Mouse (Mus musculus) midbrain, embryonic 11.5 days (tissue): ENCODE data around the gene Lrfn1. TPM values are rescaled to one million over a fixed set of nuclear protein-coding genes. Genes with fewer than 3 reads are reported as not detected.

Experiments
- ATAC-seq: fragments of 200-750 bp; cut with Nextera tagmentation; 2 replicates; pipeline ENCODE4 v1.8.0; 2017; ENCODE audit warnings: moderate TSS enrichment, moderate library complexity; ENCODE audit not compliant: low FRiP score
- DNase-seq: peaks from one replicate; pipeline ENCODE4 v3.0.0; 2015; ENCODE audit warnings: low spot score; ENCODE audit errors: missing footprints
- H3K27ac ChIP-seq: fragments of 300-500 bp; sonication (generic); 2 replicates; pipeline ENCODE4 v1.5.1; 2014; ENCODE audit warnings: low read depth, low read length
- H3K27me3 ChIP-seq: fragments of 300-500 bp; sonication (generic); 2 replicates; pipeline ENCODE4 v1.6.1; 2014; ENCODE audit warnings: mild to moderate bottlenecking, low read length, moderate library complexity, mixed read lengths; ENCODE audit not compliant: control insufficient read depth, insufficient read depth
- H3K36me3 ChIP-seq: fragments of 300-500 bp; sonication (generic); 2 replicates; pipeline ENCODE4 v1.6.1; 2014; ENCODE audit warnings: mild to moderate bottlenecking, low read length, moderate library complexity, mixed read lengths; ENCODE audit not compliant: control insufficient read depth, insufficient read depth
- H3K4me1 ChIP-seq: fragments of 300-500 bp; sonication (generic); 2 replicates; pipeline ENCODE4 v1.6.1; 2014; ENCODE audit warnings: low read length; ENCODE audit not compliant: control insufficient read depth, insufficient read depth
- H3K4me2 ChIP-seq: fragments of 300-500 bp; sonication (generic); 2 replicates; pipeline ENCODE4 v1.6.1; 2014; ENCODE audit warnings: mild to moderate bottlenecking, moderate library complexity
- H3K4me3 ChIP-seq: fragments of 300-500 bp; sonication (generic); 2 replicates; pipeline ENCODE4 v1.5.1; 2014; ENCODE audit warnings: low read depth, low read length
- H3K9ac ChIP-seq: fragments of 300-500 bp; sonication (generic); 2 replicates; pipeline ENCODE4 v1.6.1; 2014; ENCODE audit warnings: low read length
- H3K9me3 ChIP-seq: fragments of 300-500 bp; sonication (generic); 2 replicates; pipeline ENCODE4 v1.6.1; 2016; ENCODE audit warnings: low read length; ENCODE audit not compliant: control insufficient read depth
- WGBS: fragments of 180-500 bp; shearing (Covaris S2); extraction: QIAGEN DNeasy Blood & Tissue Kit; methylation state at CpG from one replicate; pipeline ENCODE4 v1.1.7; 2014; 5-methylcytosine and 5-hydroxymethylcytosine counted together
- polyA plus RNA-seq: library from polyadenylated mRNA; unstranded; fragments of >200 nt; fragmentation: Nextera tagmentation; extraction: Ambion mirVana; gene quantifications from 2 replicates; pipeline ENCODE4 v1.2.1, GENCODE M21; 2014

The Lrfn1 gene
- polyA plus RNA-seq, 1 experiment from 2014 or later: 5.0 TPM

GRCm38 (mm10) chr7:28432252-28432651 is 19.5 kb upstream of the Lrfn1 start:
- Histone ChIP-seq H3K36me3 (no peaks in the 10 kb centered on the region), H3K4me2 (no peak overlapping the region), H3K9ac (no peak overlapping the region), H3K9me3 (no peaks in the 10 kb centered on the region), H3K4me3 (no peak overlapping the region), H3K27ac (no peak overlapping the region), H3K27me3 (no peaks in the 10 kb centered on the region), H3K4me1 (peaks cover 14% of the 10 kb centered on the region)
- ATAC-seq: no peak
- WGBS: 94% methylated on average over 2 of the region's 2 CpGs
- no peak for DNase-seq

GRCm38 (mm10) chr7:28435660-28436259 is 16.0 kb upstream of the Lrfn1 start:
- DNase-seq: peak; percentile 92
- peaks cover 17% of the 10 kb centered on the region for H3K4me1 ChIP-seq

GRCm38 (mm10) chr7:28436271-28436904 is 15.4 kb upstream of the Lrfn1 start:
- no peaks in the 10 kb centered on the region for H3K27me3 ChIP-seq
- H3K27ac ChIP-seq: no peak overlapping the region
- peak overlapping the region; percentile 94 for H3K9ac ChIP-seq
- ATAC-seq (peak; percentile 99), DNase-seq (peak; percentile 100)
- H3K4me3 ChIP-seq: peak overlapping the region; percentile 92
- no peaks in the 10 kb centered on the region for H3K9me3 ChIP-seq
- peak overlapping the region; percentile 83 for H3K4me2 ChIP-seq
- peaks cover 17% of the 10 kb centered on the region for H3K4me1 ChIP-seq
- no peaks in the 10 kb centered on the region for H3K36me3 ChIP-seq
- WGBS: 0% methylated on average over 54 of the region's 64 CpGs

More at GRCm38 (mm10) chr7:28435660-28436259, 16.0 kb upstream of the Lrfn1 start:
- Histone ChIP-seq H3K9ac (peak overlapping the region; percentile 94), H3K36me3 (no peaks in the 10 kb centered on the region), H3K27me3 (no peaks in the 10 kb centered on the region), H3K9me3 (no peaks in the 10 kb centered on the region), H3K4me2 (peak overlapping the region; percentile 83), H3K4me3 (peak overlapping the region; percentile 92), H3K27ac (no peak overlapping the region)
- ATAC-seq: peak; percentile 66
- WGBS: 0% methylated on average over 22 of the region's 70 CpGs

DNA sequence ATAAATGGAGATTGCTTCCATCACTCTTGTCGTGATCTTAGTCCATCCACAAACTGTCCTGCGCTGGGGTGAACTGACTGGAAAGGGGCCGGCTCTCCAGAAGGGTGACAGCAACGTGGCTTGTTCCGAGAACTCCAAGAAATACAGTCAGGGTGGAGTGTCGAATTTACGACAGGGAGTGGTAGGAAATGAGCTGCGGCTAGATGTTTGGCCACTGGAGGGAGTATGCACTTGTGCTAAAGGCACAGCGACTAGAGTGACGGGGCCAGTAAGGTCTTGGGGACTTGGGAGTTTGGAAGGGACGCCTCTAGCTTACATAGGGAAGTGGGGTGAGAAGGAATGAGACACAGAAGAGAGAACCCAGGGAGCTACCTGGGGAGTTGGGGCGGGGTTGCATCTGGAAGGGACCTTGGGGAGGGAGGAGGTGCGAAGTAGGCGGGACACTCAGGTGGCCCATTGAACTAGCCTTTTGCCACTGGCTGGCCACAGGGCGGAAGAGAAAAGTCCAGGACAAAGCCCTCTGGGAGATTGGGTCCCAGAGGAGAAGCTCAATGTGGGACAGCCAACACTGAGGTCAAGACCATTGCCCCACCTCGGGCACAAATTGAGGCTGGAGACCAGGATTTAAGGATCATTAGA is 14.7 kb upstream of the Lrfn1 start, which contains the start of gene Gmfg:
Gene Gmfg, plus strand, starts transcription at position 516 of the 639 bp plus-strand sequence.
- 2% methylated on average over 16 of the region's 16 CpGs for WGBS
- Histone ChIP-seq H3K27ac (no peak within 1 kb of the TSS), H3K4me1 (peaks cover 17% of the 10 kb centered on the region), H3K36me3 (no peaks in the 10 kb centered on the region), H3K4me2 (peak within 1 kb of the TSS; percentile 47), H3K27me3 (no peaks in the 10 kb centered on the region), H3K9me3 (no peaks in the 10 kb centered on the region), H3K4me3 (peak within 1 kb of the TSS; percentile 92), H3K9ac (peak within 1 kb of the TSS; percentile 51)
- DNase-seq (peak; percentile 98), ATAC-seq (peak; percentile 17)

DNA sequence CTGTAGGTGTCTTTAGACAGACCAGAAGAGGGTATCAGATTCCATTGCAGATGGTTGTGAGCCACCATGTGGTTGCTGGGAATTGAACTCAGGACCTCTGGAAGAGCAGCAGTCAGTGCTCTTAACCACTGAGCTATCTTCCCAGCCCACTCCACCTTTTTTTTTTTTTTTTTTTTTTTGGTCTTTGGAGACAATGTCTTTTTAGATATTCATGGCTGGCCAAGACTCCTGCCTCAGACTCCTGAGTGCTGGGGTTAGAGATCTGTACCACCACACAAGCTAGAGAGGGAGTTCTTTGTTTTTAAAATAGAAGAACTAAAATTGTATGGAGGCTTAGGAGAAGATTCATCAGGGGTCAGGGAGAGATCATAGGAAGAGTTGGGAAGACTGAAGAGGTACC is 13.8 kb upstream of the Lrfn1 start:
- no peak for ATAC-seq
- Histone ChIP-seq H3K27ac (no peak overlapping the region), H3K36me3 (no peaks in the 10 kb centered on the region)

GRCm38 (mm10) chr7:28438771-28439170 is 13.0 kb upstream of the Lrfn1 start:
- H3K36me3 ChIP-seq: no peaks in the 10 kb centered on the region
- peaks cover 14% of the 10 kb centered on the region for H3K4me1 ChIP-seq
- WGBS: 80% methylated on average over 2 of the region's 2 CpGs
- ATAC-seq (no peak), DNase-seq (peak; percentile 51)
- no peak overlapping the region for H3K4me3 ChIP-seq
- H3K9me3 ChIP-seq: no peaks in the 10 kb centered on the region
- H3K27me3 ChIP-seq: no peaks in the 10 kb centered on the region
- H3K4me2 ChIP-seq: no peak overlapping the region
- H3K27ac ChIP-seq: no peak overlapping the region
- no peak overlapping the region for H3K9ac ChIP-seq

More for the DNA sequence above, 13.8 kb upstream of the Lrfn1 start:
- H3K9me3 ChIP-seq: no peaks in the 10 kb centered on the region
- no peak overlapping the region for H3K9ac ChIP-seq
- H3K4me1 ChIP-seq: peaks cover 17% of the 10 kb centered on the region
- no peaks in the 10 kb centered on the region for H3K27me3 ChIP-seq
- no peak overlapping the region for H3K4me2 ChIP-seq
- no peak overlapping the region for H3K4me3 ChIP-seq
- DNase-seq: peak; percentile 75

DNA sequence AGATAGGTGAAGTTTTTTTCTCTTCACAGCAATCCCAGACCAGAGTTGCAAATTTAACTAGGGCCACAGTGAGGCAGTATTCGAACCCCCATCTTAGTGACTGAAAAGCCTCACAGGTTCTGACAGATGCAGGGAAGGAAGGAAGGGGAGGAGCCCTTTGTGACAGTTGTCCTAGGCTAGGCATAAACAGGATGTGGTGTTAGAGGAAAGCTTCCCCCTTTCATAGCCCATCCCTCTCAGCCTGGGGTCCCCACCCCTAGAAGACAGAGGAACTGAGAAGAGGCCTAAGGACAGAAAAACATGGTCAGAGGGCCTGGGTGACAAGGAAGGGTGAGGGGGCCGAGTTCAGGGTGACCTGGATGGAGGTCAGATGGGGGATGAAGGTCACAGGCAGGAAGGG is 11.0 kb upstream of the Lrfn1 start:
- Histone ChIP-seq H3K4me3 (no peak overlapping the region), H3K36me3 (no peaks in the 10 kb centered on the region)
- WGBS: 56% methylated on average over 2 of the region's 2 CpGs

DNA sequence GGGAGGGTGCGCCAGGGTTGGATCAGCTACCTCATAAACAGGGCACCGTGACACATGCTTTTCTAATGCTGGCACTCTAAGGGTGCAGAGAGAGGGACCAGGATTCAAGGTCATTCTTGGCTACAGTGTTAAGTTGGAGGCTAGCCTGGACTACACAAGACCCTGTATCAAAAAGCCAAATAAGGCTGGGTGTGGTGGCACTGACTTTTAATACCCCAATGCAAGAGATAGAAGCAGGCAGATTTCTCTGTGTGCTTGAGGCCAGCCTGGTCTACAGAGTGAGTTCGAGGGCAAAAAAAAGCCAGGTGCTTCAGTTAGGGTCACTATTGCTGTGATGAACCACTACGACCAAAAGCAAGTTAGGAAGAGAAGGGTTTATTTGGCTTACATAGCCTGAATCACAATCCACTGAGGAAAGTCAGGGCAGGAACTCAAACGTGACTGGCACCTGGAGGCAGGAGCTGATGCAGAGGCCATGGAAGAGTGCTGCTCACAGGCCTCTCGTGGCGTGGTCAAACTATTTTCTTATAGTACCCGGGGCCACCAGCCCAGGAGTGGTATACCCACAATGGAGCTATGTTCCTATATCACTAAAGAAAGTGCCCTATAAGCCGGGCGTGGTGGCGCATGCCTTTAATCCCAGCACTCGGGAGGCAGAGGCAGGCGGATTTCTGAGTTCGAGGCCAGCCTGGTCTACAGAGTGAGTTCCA is 9.8 kb upstream of the Lrfn1 start:
- ATAC-seq (no peak), DNase-seq (no peak)
- 86% methylated on average over 12 of the region's 14 CpGs for WGBS
- Histone ChIP-seq H3K4me1 (peaks cover 3% of the 10 kb centered on the region; the same call in 1 of the 2 replicates), H3K9ac (no peak overlapping the region), H3K9me3 (no peaks in the 10 kb centered on the region), H3K27ac (no peak overlapping the region; the same call in 1 of the 2 replicates), H3K4me3 (no peak overlapping the region), H3K27me3 (peaks cover 4% of the 10 kb centered on the region; the same call in 1 of the 2 replicates), H3K36me3 (no peaks in the 10 kb centered on the region), H3K4me2 (no peak overlapping the region)

More for the DNA sequence above, 11.0 kb upstream of the Lrfn1 start:
- no peak overlapping the region for H3K4me2 ChIP-seq
- H3K27ac ChIP-seq: no peak overlapping the region
- ATAC-seq: no peak
- peaks cover 2% of the 10 kb centered on the region; the same call in 1 of the 2 replicates for H3K27me3 ChIP-seq
- H3K9ac ChIP-seq: no peak overlapping the region
- peaks cover 3% of the 10 kb centered on the region; the same call in 1 of the 2 replicates for H3K4me1 ChIP-seq
- peak; percentile 81 for DNase-seq
- H3K9me3 ChIP-seq: no peaks in the 10 kb centered on the region
